Mouse (Mus musculus) myocyte (in vitro differentiated cells): ENCODE measurements around the gene Gar1.

Experiments
- E2F4 ChIP-seq: IDR thresholded peaks from one replicate; pipeline ENCODE4 v1.6.1; 2011; ENCODE audit warnings: mild to moderate bottlenecking, control low read depth, moderate library complexity; ENCODE audit not compliant: insufficient read depth
- MAX ChIP-seq: IDR thresholded peaks from one replicate; pipeline ENCODE4 v1.6.1; 2011; ENCODE audit warnings: low read depth, mild to moderate bottlenecking, control low read depth
- MYOD1 ChIP-seq, 3 experiments: IDR thresholded peaks; one replicate each; pipeline ENCODE4 v1.6.1; 2011; ENCODE audit warnings: control low read depth in 2 of 3, low read depth in 2 of 3, mild to moderate bottlenecking in 2 of 3, moderate library complexity in 1 of 3; ENCODE audit not compliant: insufficient read length in 2 of 3, control insufficient read depth in 1 of 3
- MYOG ChIP-seq, 3 experiments: IDR thresholded peaks; one replicate each; pipeline ENCODE4 v1.6.1; 2011; ENCODE audit warnings: control low read depth in 2 of 3, low read depth in 2 of 3, mild to moderate bottlenecking in 2 of 3; ENCODE audit not compliant: insufficient read length in 2 of 3, control insufficient read depth in 1 of 3, insufficient read depth in 1 of 3
- POLR2A ChIP-seq: IDR thresholded peaks from one replicate; pipeline ENCODE4 v1.6.1; 2011; ENCODE audit warnings: low read depth, mild to moderate bottlenecking, control low read depth, moderate library complexity; ENCODE audit not compliant: insufficient read length
- POLR2AphosphoS2 ChIP-seq: IDR thresholded peaks from one replicate; pipeline ENCODE4 v1.6.1; 2011; ENCODE audit warnings: low read depth, control low read depth; ENCODE audit not compliant: insufficient read length
- REST ChIP-seq: IDR thresholded peaks from one replicate; pipeline ENCODE4 v1.6.1; 2011; ENCODE audit warnings: mild to moderate bottlenecking, control low read depth, moderate library complexity; ENCODE audit not compliant: insufficient read depth, insufficient read length
- SRF ChIP-seq: IDR thresholded peaks from one replicate; pipeline ENCODE4 v1.6.1; 2011; ENCODE audit warnings: low read depth; ENCODE audit not compliant: control insufficient read depth, insufficient read length
- TCF12 ChIP-seq: IDR thresholded peaks from one replicate; pipeline ENCODE4 v1.6.1; 2011; ENCODE audit warnings: mild to moderate bottlenecking, control low read depth; ENCODE audit not compliant: poor library complexity, insufficient read depth, severe bottlenecking
- TCF3 ChIP-seq: IDR thresholded peaks from one replicate; pipeline ENCODE4 v1.6.1; 2011; ENCODE audit warnings: low read depth, control low read depth; ENCODE audit not compliant: insufficient read length
- USF1 ChIP-seq: IDR thresholded peaks from one replicate; pipeline ENCODE4 v1.6.1; 2011; ENCODE audit warnings: low read depth, mild to moderate bottlenecking, control low read depth, moderate library complexity

DNA sequence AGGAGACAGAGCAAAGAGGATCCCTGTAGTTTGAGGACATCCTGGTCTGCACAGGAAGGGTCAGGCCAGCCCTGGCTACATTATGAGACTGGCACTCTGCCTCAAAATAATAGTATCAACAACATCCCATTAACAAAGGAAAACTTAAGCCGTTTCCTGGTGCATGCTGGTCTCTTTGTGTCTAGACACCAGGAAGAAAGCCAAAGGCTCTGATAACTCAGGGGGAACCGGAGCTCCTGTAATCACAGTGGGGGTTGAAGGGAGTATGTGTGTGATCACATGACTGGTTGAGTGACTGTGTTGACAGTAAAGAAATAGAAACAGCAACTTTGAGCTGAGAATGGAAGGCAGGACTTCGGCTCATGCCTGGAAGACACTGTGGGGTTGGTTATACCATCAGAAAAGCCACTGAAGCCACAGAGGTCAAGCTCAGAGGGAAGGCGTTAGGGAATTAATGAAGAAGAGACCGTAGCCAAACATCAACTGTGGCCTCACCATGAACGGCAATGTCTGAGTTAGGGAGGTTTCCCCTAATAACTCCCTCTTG is 4.3 kb upstream of the Gar1 start, which contains the start of gene Cfi:
- TF ChIP-seq POLR2A (no peak), POLR2AphosphoS2 (no peak), E2F4 (no peak), MYOD1 (IDR thresholded peaks at IDR 0.05; ENCODE audit: control insufficient read depth in 1 of 3, insufficient read length in 2 of 3, low read depth in 2 of 3) (no peak), USF1 (no peak), MAX (no peak), REST (no peak), SRF (no peak), TCF12 (no peak), MYOG (IDR thresholded peaks at IDR 0.05; ENCODE audit: control insufficient read depth in 1 of 3, insufficient read depth in 1 of 3, insufficient read length in 2 of 3, low read depth in 2 of 3) (no peak), TCF3 (no peak)
